Mouse (Mus musculus): ENCODE results near the gene Eef1akmt4.

DNA sequence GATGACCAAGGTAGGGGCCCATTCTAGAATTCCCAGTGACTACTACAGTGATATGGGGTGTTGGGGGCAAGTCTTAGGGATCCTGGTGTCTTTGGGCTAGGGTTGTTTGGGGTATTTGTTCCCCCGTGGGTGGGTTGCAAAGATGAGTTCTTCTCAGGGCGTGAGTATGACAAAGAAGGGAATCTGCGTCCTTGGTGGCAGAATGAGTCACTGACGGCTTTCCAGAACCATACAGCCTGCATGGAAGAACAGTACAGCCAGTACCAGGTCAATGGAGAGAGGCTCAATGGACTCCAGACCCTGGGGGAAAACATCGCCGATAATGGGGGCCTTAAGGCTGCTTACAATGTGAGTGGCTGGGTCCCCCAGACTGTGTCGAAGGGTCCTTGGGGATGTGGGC is 32.5 kb downstream of the Eef1akmt4 start:
- TF ChIP-seq CTCF (IDR thresholded peaks at IDR 0.05; ENCODE audit: borderline replicate concordance, control insufficient read depth, extremely low read depth, insufficient read depth, low read length, poor library complexity) (no peak), POLR2A (IDR thresholded peaks at IDR 0.05; ENCODE audit: control insufficient read depth, extremely low read depth, insufficient read depth, low read length, poor library complexity) (no peak)
